Mouse (Mus musculus): ENCODE results near the gene Hpcal4. TPM values are rescaled to one million over a fixed set of nuclear protein-coding genes. Genes with fewer than 3 reads are reported as not detected.
"Not testable (repeated sequence)": the region's sequence is repeated elsewhere in the genome, so short reads cannot be mapped to it uniquely, and the experiment has no call there.

Gene Hpcal4
- polyA plus RNA-seq, 1 experiment from 2014 or later = 0.50 TPM

- Histone ChIP-seq H3K36me3 (ENCODE audit: control insufficient read depth, insufficient read depth, low read length) (no peaks in the 10 kb centered on the region), H3K4me2 (ENCODE audit: low read depth, low read length) (no peak overlapping the region), H3K27me3 (replicated peaks; ENCODE audit: control insufficient read depth, insufficient read depth, low read length) (no peaks in the 10 kb centered on the region), H3K9ac (ENCODE audit: low read depth, low read length) (no peak overlapping the region), H3K4me1 (ENCODE audit: control insufficient read depth, insufficient read depth, low read length) (no peaks in the 10 kb centered on the region), H3K4me3 (ENCODE audit: low read depth, low read length) (no peak overlapping the region), H3K27ac (replicated peaks; ENCODE audit: low read depth, low read length) (no peak overlapping the region), H3K9me3 (ENCODE audit: control insufficient read depth, low read length) (no peaks in the 10 kb centered on the region)
- no peak for DNase-seq (ENCODE audit: low spot score)
- no peak for ATAC-seq (ENCODE audit: low read depth)
Observed at GRCm38 (mm10) chr4:123155840-123156239, 27.2 kb upstream of the Hpcal4 start.

DNA sequence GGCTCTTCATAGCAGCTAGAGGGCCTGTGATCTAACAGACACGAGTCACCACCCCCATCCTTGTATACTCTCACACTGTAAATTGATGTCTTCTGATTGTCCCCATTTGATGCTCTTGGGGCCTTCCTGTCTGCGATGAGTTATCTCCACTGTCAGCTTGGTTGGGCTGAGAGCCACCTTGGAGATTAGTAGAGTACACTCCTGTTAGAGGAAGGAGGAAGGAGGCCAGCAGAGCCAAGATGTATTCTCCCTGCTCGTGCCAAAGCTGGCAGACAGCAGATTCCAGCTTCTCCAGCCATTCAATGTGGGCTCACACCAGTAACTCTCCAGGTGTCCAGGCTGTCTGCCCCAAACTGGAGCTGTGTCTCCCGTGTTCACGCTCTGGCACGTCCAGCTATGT, 22.5 kb upstream of the Hpcal4 start:
- peaks cover 4% of the 10 kb centered on the region; the same call in 1 of the 2 replicates for H3K4me1 ChIP-seq (ENCODE audit: control insufficient read depth, insufficient read depth, low read length)
- 79% methylated on average over 6 of the region's 6 CpGs for WGBS
- no peaks in the 10 kb centered on the region for H3K27me3 ChIP-seq (replicated peaks; ENCODE audit: control insufficient read depth, insufficient read depth, low read length)
- no peaks in the 10 kb centered on the region for H3K36me3 ChIP-seq (ENCODE audit: control insufficient read depth, insufficient read depth, low read length)
- H3K4me2 ChIP-seq (ENCODE audit: low read depth, low read length) = no peak overlapping the region
- no peak for DNase-seq (ENCODE audit: low spot score)
- H3K27ac ChIP-seq (replicated peaks; ENCODE audit: low read depth, low read length) = no peak overlapping the region
- no peak overlapping the region for H3K9ac ChIP-seq (ENCODE audit: low read depth, low read length)
- no peak for ATAC-seq (ENCODE audit: low read depth)
- H3K9me3 ChIP-seq (ENCODE audit: control insufficient read depth, low read length) = no peaks in the 10 kb centered on the region
- H3K4me3 ChIP-seq (ENCODE audit: low read depth, low read length) = no peak overlapping the region

- WGBS = 80% methylated on average over 3 of the region's 3 CpGs
- DNase-seq (ENCODE audit: low spot score) = not testable (repeated sequence)
Observed at GRCm38 (mm10) chr4:123161251-123161650, 21.8 kb upstream of the Hpcal4 start.

DNA sequence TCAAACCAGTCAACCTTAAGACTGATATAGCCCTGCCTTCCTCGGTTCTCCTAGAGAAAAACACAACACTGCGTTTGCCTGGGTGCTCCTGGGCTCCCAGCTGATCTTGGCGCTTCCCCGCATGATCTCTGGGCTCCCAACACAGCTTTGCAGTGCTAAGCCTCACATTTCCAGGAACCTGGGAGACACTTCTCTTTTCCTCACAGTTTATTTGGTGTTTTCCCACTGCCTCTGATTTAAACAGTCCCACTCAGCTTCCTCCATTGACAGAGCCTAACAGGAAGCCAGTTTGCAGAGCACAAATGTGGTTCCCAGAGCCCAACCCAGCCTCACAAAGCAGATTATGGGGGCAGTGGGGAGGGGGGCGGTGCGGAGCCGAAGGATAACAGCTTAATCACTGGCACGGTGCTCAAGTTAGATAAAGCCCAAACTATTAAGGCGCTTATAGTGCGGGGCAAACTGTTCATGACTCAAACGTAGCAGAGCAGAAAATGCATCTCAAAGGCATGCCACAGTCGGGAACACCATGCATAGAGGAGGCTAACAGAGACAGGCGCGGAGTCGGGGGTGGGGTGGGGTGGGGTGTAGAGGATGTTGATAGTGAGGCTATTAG, 20.6 kb upstream of the Hpcal4 start:
- Histone ChIP-seq H3K4me2 (ENCODE audit: low read depth, low read length) (peak overlapping the region; percentile 26; the same call in 1 of the 2 replicates), H3K27ac (replicated peaks; ENCODE audit: low read depth, low read length) (no peak overlapping the region), H3K4me1 (ENCODE audit: control insufficient read depth, insufficient read depth, low read length) (peaks cover 4% of the 10 kb centered on the region; the same call in 1 of the 2 replicates), H3K4me3 (ENCODE audit: low read depth, low read length) (no peak overlapping the region), H3K36me3 (ENCODE audit: control insufficient read depth, insufficient read depth, low read length) (no peaks in the 10 kb centered on the region), H3K9ac (ENCODE audit: low read depth, low read length) (no peak overlapping the region), H3K27me3 (replicated peaks; ENCODE audit: control insufficient read depth, insufficient read depth, low read length) (no peaks in the 10 kb centered on the region), H3K9me3 (ENCODE audit: control insufficient read depth, low read length) (no peaks in the 10 kb centered on the region)
- ATAC-seq (ENCODE audit: low read depth) = no peak
- 20% methylated on average over 15 of the region's 15 CpGs for WGBS
- DNase-seq (ENCODE audit: low spot score) = no peak

More at GRCm38 (mm10) chr4:123161251-123161650, 21.8 kb upstream of the Hpcal4 start:
- not testable (repeated sequence) for H3K4me3 ChIP-seq (ENCODE audit: low read depth, low read length); H3K9ac ChIP-seq (ENCODE audit: low read depth, low read length); H3K27me3 ChIP-seq (replicated peaks; ENCODE audit: control insufficient read depth, insufficient read depth, low read length); H3K36me3 ChIP-seq (ENCODE audit: control insufficient read depth, insufficient read depth, low read length); H3K27ac ChIP-seq (replicated peaks; ENCODE audit: low read depth, low read length); H3K9me3 ChIP-seq (ENCODE audit: control insufficient read depth, low read length); H3K4me1 ChIP-seq (ENCODE audit: control insufficient read depth, insufficient read depth, low read length); ATAC-seq (ENCODE audit: low read depth); H3K4me2 ChIP-seq (ENCODE audit: low read depth, low read length)

GRCm38 (mm10) chr4:123164157-123164556, 18.9 kb upstream of the Hpcal4 start:
- Histone ChIP-seq H3K27ac (replicated peaks; ENCODE audit: low read depth, low read length) (no peak overlapping the region), H3K4me3 (ENCODE audit: low read depth, low read length) (no peak overlapping the region), H3K27me3 (replicated peaks; ENCODE audit: control insufficient read depth, insufficient read depth, low read length) (no peaks in the 10 kb centered on the region), H3K4me1 (ENCODE audit: control insufficient read depth, insufficient read depth, low read length) (peaks cover 4% of the 10 kb centered on the region; the same call in 1 of the 2 replicates), H3K9me3 (ENCODE audit: control insufficient read depth, low read length) (peaks cover 3% of the 10 kb centered on the region; the same call in 1 of the 2 replicates), H3K4me2 (ENCODE audit: low read depth, low read length) (no peak overlapping the region), H3K36me3 (ENCODE audit: control insufficient read depth, insufficient read depth, low read length) (no peaks in the 10 kb centered on the region), H3K9ac (ENCODE audit: low read depth, low read length) (no peak overlapping the region)
- no peak for ATAC-seq (ENCODE audit: low read depth)
- DNase-seq (ENCODE audit: low spot score) = no peak
- 88% methylated on average over 15 of the region's 15 CpGs for WGBS

DNA sequence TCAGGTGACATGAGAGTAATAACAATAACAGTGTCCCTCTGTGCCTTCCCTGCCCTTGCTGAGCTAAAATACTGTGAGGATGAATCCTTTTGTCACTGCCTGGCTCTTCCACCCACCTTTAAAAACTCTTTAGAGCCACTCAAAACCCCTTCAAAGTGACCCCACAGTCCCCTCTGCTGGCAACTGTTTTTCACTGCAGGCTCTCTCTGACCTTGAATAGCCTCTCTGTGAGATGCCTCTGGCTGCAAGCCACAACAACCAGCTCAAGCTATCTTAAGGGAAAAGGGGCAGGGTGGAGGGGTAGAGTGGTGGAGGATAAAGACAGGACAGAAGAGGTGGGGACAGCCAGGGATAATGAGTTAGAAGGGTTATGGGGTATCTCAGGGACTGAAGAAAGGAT, 11.2 kb upstream of the Hpcal4 start:
- Histone ChIP-seq H3K9ac (ENCODE audit: low read depth, low read length) (no peak overlapping the region), H3K4me1 (ENCODE audit: control insufficient read depth, insufficient read depth, low read length) (no peaks in the 10 kb centered on the region), H3K27me3 (replicated peaks; ENCODE audit: control insufficient read depth, insufficient read depth, low read length) (peaks cover 4% of the 10 kb centered on the region; the same call in 1 of the 2 replicates), H3K36me3 (ENCODE audit: control insufficient read depth, insufficient read depth, low read length) (no peaks in the 10 kb centered on the region), H3K27ac (replicated peaks; ENCODE audit: low read depth, low read length) (no peak overlapping the region), H3K4me3 (ENCODE audit: low read depth, low read length) (no peak overlapping the region), H3K9me3 (ENCODE audit: control insufficient read depth, low read length) (peaks cover 8% of the 10 kb centered on the region; the same call in 1 of the 2 replicates), H3K4me2 (ENCODE audit: low read depth, low read length) (no peak overlapping the region)
- DNase-seq (ENCODE audit: low spot score) (no peak), ATAC-seq (ENCODE audit: low read depth) (no peak)

DNA sequence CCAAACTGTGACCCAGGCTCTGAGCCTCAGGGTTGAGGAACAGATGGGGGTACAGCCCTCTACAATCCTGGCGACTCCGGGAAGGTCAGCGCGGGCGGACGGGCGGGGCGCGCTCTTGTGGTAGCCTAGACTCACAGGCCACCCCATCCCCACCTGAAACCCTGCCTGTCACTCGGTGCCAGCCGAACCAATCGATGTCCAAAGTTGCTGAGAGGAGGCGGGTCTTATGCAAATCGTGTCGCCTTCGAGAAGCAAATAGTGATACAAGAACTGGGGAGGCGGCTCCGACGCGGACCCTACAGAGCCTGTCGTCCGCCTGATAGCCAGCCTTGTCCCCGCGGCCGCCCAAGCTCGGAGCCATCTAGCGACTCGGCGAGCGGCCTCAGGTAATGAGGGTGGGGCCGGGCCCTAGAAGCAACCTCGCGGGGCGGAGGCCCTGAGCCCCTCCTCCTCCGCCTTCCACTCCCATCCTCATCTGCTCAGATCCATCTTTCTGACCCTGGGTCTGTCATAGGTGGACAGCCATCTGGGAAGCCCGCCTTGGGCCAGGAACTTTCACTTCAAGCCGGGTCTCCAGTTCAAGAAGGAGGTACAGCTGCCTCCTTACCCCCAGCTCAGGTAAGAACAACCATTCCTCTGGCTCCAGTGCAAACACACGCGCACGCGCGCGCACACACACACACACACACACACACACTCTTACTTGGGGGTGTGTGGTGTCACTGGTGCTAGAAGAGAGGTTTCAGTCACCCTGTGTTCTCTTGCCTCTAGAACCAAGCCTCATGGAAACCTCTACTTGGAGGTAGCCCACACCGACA, 421 bp downstream of the Hpcal4 start:
- peak; percentile 93 for ATAC-seq (ENCODE audit: low read depth)
- Histone ChIP-seq H3K4me2 (ENCODE audit: low read depth, low read length) (peak overlapping the region; percentile 79), H3K4me3 (ENCODE audit: low read depth, low read length) (peak overlapping the region; percentile 44), H3K9ac (ENCODE audit: low read depth, low read length) (peak overlapping the region; percentile 15), H3K27me3 (replicated peaks; ENCODE audit: control insufficient read depth, insufficient read depth, low read length) (peaks cover 62% of the 10 kb centered on the region), H3K9me3 (ENCODE audit: control insufficient read depth, low read length) (no peaks in the 10 kb centered on the region), H3K36me3 (ENCODE audit: control insufficient read depth, insufficient read depth, low read length) (no peaks in the 10 kb centered on the region), H3K4me1 (ENCODE audit: control insufficient read depth, insufficient read depth, low read length) (peaks cover 12% of the 10 kb centered on the region; the same call in 1 of the 2 replicates), H3K27ac (replicated peaks; ENCODE audit: low read depth, low read length) (no peak overlapping the region)
- DNase-seq (ENCODE audit: low spot score) = peak; percentile 89
- WGBS = 10% methylated on average over 42 of the region's 44 CpGs

DNA sequence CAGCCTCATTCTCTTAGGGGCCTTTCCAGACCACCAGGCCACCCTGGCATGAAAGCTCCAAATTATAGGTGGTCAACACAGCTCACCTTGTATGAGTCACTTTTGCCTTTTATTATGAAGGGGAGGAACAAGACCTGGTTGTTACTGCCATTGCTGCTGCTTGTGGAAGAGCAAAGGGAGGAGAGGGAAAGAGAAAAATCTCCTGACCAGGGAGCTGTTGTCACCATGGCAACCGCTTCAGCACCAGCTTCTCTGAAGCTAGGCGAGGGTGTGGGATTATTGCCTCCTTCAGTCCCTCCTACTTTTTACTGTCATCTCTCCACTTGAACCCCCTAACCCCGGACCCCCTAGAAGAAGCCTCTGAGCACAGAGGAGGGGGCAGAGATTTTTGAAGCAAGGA, 1.8 kb downstream of the Hpcal4 start:
- 44% methylated on average over 3 of the region's 3 CpGs for WGBS
- Histone ChIP-seq H3K4me1 (ENCODE audit: control insufficient read depth, insufficient read depth, low read length) (peaks cover 12% of the 10 kb centered on the region; the same call in 1 of the 2 replicates), H3K4me2 (ENCODE audit: low read depth, low read length) (no peak overlapping the region), H3K9me3 (ENCODE audit: control insufficient read depth, low read length) (no peaks in the 10 kb centered on the region), H3K27me3 (replicated peaks; ENCODE audit: control insufficient read depth, insufficient read depth, low read length) (peaks cover 62% of the 10 kb centered on the region), H3K27ac (replicated peaks; ENCODE audit: low read depth, low read length) (no peak overlapping the region), H3K4me3 (ENCODE audit: low read depth, low read length) (no peak overlapping the region), H3K9ac (ENCODE audit: low read depth, low read length) (no peak overlapping the region), H3K36me3 (ENCODE audit: control insufficient read depth, insufficient read depth, low read length) (no peaks in the 10 kb centered on the region)
- DNase-seq (ENCODE audit: low spot score) (no peak), ATAC-seq (ENCODE audit: low read depth) (no peak)
